Comparison of ENCODE assay signal across 10 mouse cellular contexts in the genomic region with DNA sequence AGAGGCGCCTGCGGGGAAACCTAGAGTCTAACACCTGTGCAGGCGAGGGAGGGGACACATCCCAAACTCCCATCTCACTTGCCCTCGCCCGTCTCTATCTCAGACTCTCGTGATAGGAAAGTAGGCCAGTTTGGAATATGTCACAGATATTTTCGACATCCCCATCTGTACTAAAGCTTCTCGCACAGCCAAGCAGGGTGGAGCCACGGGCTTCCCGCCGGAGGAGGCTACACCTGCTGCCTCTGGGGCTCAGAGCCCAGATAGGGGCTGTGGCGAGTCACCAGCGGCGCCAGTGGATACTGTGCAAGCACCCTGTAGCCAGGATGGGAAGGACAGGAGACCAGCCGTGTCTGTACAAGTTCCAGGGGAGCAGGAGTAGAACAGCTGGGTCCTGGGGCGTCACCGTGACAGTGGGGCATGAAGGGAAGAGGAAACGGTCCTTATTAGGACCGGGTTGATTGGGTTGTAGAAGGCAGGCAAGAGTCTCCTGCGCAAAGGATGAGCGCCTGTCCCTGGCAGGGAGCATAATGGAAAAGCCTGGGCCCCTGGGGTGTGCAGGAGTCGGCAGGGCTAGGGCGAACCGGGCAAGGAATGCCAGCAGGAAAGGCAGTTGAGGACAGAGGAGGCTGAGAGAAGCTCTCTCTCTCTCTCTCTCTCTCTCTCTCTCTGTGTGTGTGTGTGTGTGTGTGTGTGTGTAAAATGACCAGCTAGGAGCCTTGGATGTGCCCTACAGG. TPM values are rescaled to one million over a fixed set of nuclear protein-coding genes. Genes with fewer than 3 reads are reported as not detected.
DNase-seq lines count a peak whose midpoint lies in the region; ATAC-seq and TF ChIP-seq lines count a peak whose summit lies in the region.
"Had no signal": no experiment of that assay in that cellular context is flagged by ENCODE, and none has a peak within 500 bp of the region (broad histone marks: within the 10 kb centered on the region; RNA-seq: fewer than 3 reads in every experiment).

No protein-coding gene starts in this region.

- no peak for TF ChIP-seq CTCF in gastrocnemius, adult 2 months (IDR thresholded peaks at IDR 0.05)

- peak overlapping the region; percentile 13; the same call in 1 of the 2 replicates for H3K4me2 ChIP-seq in hindbrain, embryonic 13.5 days
- H3K4me2 ChIP-seq: embryonic facial prominence, embryonic 12.5 days had no signal

- DNase-seq in gastrocnemius, adult 2 months = peak; percentile 54
- no peak for DNase-seq in gastrocnemius, postnatal 25 days
- DNase-seq in right cerebral cortex, adult 18-20 months = peak; percentile 75
- DNase-seq in right cerebral cortex, postnatal 4 days = no peak
- DNase-seq in kidney, postnatal 10 days = no peak
- no peak for DNase-seq in spleen, postnatal 14 days (ENCODE audit: low spot score in 2 of 2)
- no peak for DNase-seq in ovary, postnatal 10 days (ENCODE audit: low spot score)
- DNase-seq: liver had no signal

- 32% methylated on average over 24 of the region's 24 CpGs for WGBS in hindbrain, embryonic 13.5 days

- H3K4me1 ChIP-seq in hindbrain, embryonic 13.5 days (replicated peaks) = peaks cover 14% of the 10 kb centered on the region

- peaks cover 18% of the 10 kb centered on the region for H3K27me3 ChIP-seq in hindbrain, embryonic 13.5 days
- H3K27me3 ChIP-seq: embryonic facial prominence, embryonic 12.5 days had no signal

- H3K36me3 ChIP-seq in hindbrain, embryonic 13.5 days = no peaks in the 10 kb centered on the region
- H3K36me3 ChIP-seq: embryonic facial prominence, embryonic 12.5 days had no signal

- intact Hi-C loops in gastrocnemius, adult 2 months (cut with DNase I) = no loop called here

- ATAC-seq in hindbrain, embryonic 13.5 days (ENCODE audit: low FRiP score) = no peak

- no peak overlapping the region for H3K4me3 ChIP-seq in gastrocnemius, adult 2 months
- no peak overlapping the region for H3K4me3 ChIP-seq in hindbrain, embryonic 13.5 days
- H3K4me3 ChIP-seq: embryonic facial prominence, embryonic 12.5 days had no signal

- H3K27ac ChIP-seq in gastrocnemius, adult 2 months = no peak overlapping the region
- H3K27ac ChIP-seq in hindbrain, embryonic 13.5 days = no peak overlapping the region
- H3K27ac ChIP-seq: embryonic facial prominence, embryonic 12.5 days had no signal

- H3K9ac ChIP-seq in hindbrain, embryonic 13.5 days = peak overlapping the region; percentile 35; the same call in 1 of the 2 replicates
- H3K9ac ChIP-seq: embryonic facial prominence, embryonic 12.5 days had no signal

- H3K9me3 ChIP-seq in hindbrain, embryonic 13.5 days = no peaks in the 10 kb centered on the region
- H3K9me3 ChIP-seq: embryonic facial prominence, embryonic 12.5 days had no signal

RNA-seq across cellular contexts. Expression of a gene that starts 14.4 kb away (rescaled TPM):
- 1 to 10 TPM in 1 of 2 experiments, under 1 TPM in 1; 0.61 to 1.2 TPM for total RNA-seq in gastrocnemius, adult 2 months (2021)
- under 1 TPM; 0.43 to 0.49 TPM for total RNA-seq in gastrocnemius, postnatal 25 days (2021)
- 6.0 and 7.0 TPM in 2 replicates for polyA plus RNA-seq in hindbrain, embryonic 13.5 days (2015; fragmentation: Nextera tagmentation; extraction: Ambion mirVana)

RNA-seq across cellular contexts. Expression of a gene that starts 39.1 kb away (rescaled TPM):
- 1 to 10 TPM in 1 of 2 experiments, under 1 TPM in 1; 0.98 to 1.5 TPM for total RNA-seq in gastrocnemius, adult 2 months (2021)
- 1 to 10 TPM; 1.2 to 1.6 TPM for total RNA-seq in gastrocnemius, postnatal 25 days (2021)
- 2.3 and 3.0 TPM in 2 replicates for polyA plus RNA-seq in hindbrain, embryonic 13.5 days (2015; fragmentation: Nextera tagmentation; extraction: Ambion mirVana)

Comparison
In these comparisons a context has a peak if more than half of its experiments do, and no peak if none do; other contexts are left out.
1. DNase-seq: peak in gastrocnemius, adult 2 months (single experiment) and right cerebral cortex, adult 18-20 months (single experiment); none in gastrocnemius, postnatal 25 days (single experiment), right cerebral cortex, postnatal 4 days (single experiment), kidney, postnatal 10 days (single experiment), spleen, postnatal 14 days (0 of 2) and ovary, postnatal 10 days (single experiment).